Mouse (Mus musculus) olfactory bulb, adult 2 months (tissue): ENCODE data around the gene Map4k3.

Experiments used
- CTCF ChIP-seq: fragments of 200-500 bp; IDR thresholded peaks from 2 replicates; pipeline ENCODE4 v1.5.1; 2012; ENCODE audit warnings: low read depth, mild to moderate bottlenecking, low read length, moderate library complexity; ENCODE audit not compliant: insufficient read depth
- POLR2A ChIP-seq: fragments of 200-500 bp; IDR thresholded peaks from 2 replicates; pipeline ENCODE4 v1.6.1; 2012; ENCODE audit warnings: mild to moderate bottlenecking, low read depth, low read length, moderate library complexity; ENCODE audit not compliant: insufficient read depth

- no peak for TF ChIP-seq POLR2A
- no peak for TF ChIP-seq CTCF
Measured at GRCm38 (mm10) chr17:80713588-80713987, 14.7 kb downstream of the Map4k3 start.
